19 mouse cellular contexts compared by ENCODE assay signal in genomic region chr6:137548613-137549012, GRCm38 (mm10).
DNase-seq lines count a peak whose midpoint lies in the region; ATAC-seq and TF ChIP-seq lines count a peak whose summit lies in the region.
"Had no signal": no experiment of that assay in that cellular context is flagged by ENCODE, and none has a peak within 500 bp of the region (broad histone marks: within the 10 kb centered on the region; RNA-seq: fewer than 3 reads in every experiment).

No protein-coding gene starts in this region.

- H3K4me1 ChIP-seq in heart, postnatal 0 days (ENCODE audit: control insufficient read depth, insufficient read depth), result peaks cover 15% of the 10 kb centered on the region; the same call in 1 of the 2 replicates
- H3K4me1 ChIP-seq in testis, adult 2 months (ENCODE audit: control insufficient read depth, insufficient read depth, low read length), result peaks cover 3% of the 10 kb centered on the region; the same call in 1 of the 2 replicates
- H3K4me1 ChIP-seq in liver, embryonic 14.5 days (replicated peaks; ENCODE audit: control insufficient read depth in 2 of 2, insufficient read depth in 2 of 2, low read length in 1 of 2), result peaks cover 0 to 6% of the 10 kb centered on the region in 2 experiments; a peak in 1 of 4 replicates
- no peaks in the 10 kb centered on the region for H3K4me1 ChIP-seq in hindbrain, postnatal 0 days (ENCODE audit: insufficient read depth, low read length)
- H3K4me1 ChIP-seq: embryonic facial prominence, embryonic 15.5 days had no signal

- H3K36me3 ChIP-seq in heart, postnatal 0 days (replicated peaks; ENCODE audit: control insufficient read depth, insufficient read depth, low read length), result no peaks in the 10 kb centered on the region
- H3K36me3 ChIP-seq in testis, adult 2 months (ENCODE audit: control insufficient read depth, insufficient read depth, low read length), result no peaks in the 10 kb centered on the region
- no peaks in the 10 kb centered on the region for H3K36me3 ChIP-seq in liver, embryonic 14.5 days (replicated peaks; ENCODE audit: control insufficient read depth, insufficient read depth, low read depth)
- H3K36me3 ChIP-seq in hindbrain, postnatal 0 days (ENCODE audit: insufficient read depth, low read length), result no peaks in the 10 kb centered on the region
- H3K36me3 ChIP-seq: embryonic facial prominence, embryonic 15.5 days; hindbrain, embryonic 13.5 days had no signal

- no peak overlapping the region for H3K4me3 ChIP-seq in heart, postnatal 0 days (ENCODE audit: low read depth, low read length)
- H3K4me3 ChIP-seq in testis, adult 2 months (ENCODE audit: control insufficient read depth, low read depth, low read length), result no peak overlapping the region
- H3K4me3 ChIP-seq in liver, embryonic 14.5 days (ENCODE audit: insufficient read depth in 1 of 2, low read depth in 2 of 2, low read length in 2 of 2), result no peak overlapping the region
- no peak overlapping the region for H3K4me3 ChIP-seq in hindbrain, postnatal 0 days (ENCODE audit: low read length)
- H3K4me3 ChIP-seq: embryonic facial prominence, embryonic 15.5 days; hindbrain, embryonic 13.5 days had no signal

- H3K27me3 ChIP-seq in heart, postnatal 0 days (ENCODE audit: control insufficient read depth, insufficient read depth, low read length), result no peaks in the 10 kb centered on the region
- no peaks in the 10 kb centered on the region for H3K27me3 ChIP-seq in testis, adult 2 months (ENCODE audit: control insufficient read depth, insufficient read depth, low read length)
- H3K27me3 ChIP-seq in liver, embryonic 14.5 days (ENCODE audit: control insufficient read depth, insufficient read depth, low read length), result no peaks in the 10 kb centered on the region
- no peaks in the 10 kb centered on the region for H3K27me3 ChIP-seq in hindbrain, postnatal 0 days (ENCODE audit: insufficient read depth, low read length)
- H3K27me3 ChIP-seq: embryonic facial prominence, embryonic 15.5 days; hindbrain, embryonic 13.5 days had no signal

- H3K9me3 ChIP-seq in heart, postnatal 0 days (replicated peaks; ENCODE audit: control insufficient read depth, low read length), result no peaks in the 10 kb centered on the region
- H3K9me3 ChIP-seq in liver, embryonic 14.5 days (ENCODE audit: control insufficient read depth, low read length), result no peaks in the 10 kb centered on the region
- H3K9me3 ChIP-seq in hindbrain, postnatal 0 days (ENCODE audit: low read length), result no peaks in the 10 kb centered on the region
- H3K9me3 ChIP-seq: hindbrain, embryonic 13.5 days had no signal

- peak overlapping the region; percentile 30; the same call in 1 of the 2 replicates for H3K27ac ChIP-seq in heart, postnatal 0 days (ENCODE audit: low read depth)
- peak overlapping the region; percentile 42 for H3K27ac ChIP-seq in testis, adult 2 months (ENCODE audit: control insufficient read depth, insufficient read depth, low read depth, low read length)
- no peak overlapping the region for H3K27ac ChIP-seq in liver, embryonic 14.5 days
- H3K27ac ChIP-seq in hindbrain, postnatal 0 days, result no peak overlapping the region
- H3K27ac ChIP-seq: embryonic facial prominence, embryonic 15.5 days; hindbrain, embryonic 13.5 days had no signal

- no peak for DNase-seq in heart, postnatal 0 days (ENCODE audit: low spot score)
- DNase-seq in heart, adult 18-20 months, result no peak
- DNase-seq in testis, postnatal 10 days (ENCODE audit: low spot score), result no peak
- DNase-seq in liver, embryonic 14.5 days (ENCODE audit: low read depth in 3 of 3, low spot score in 3 of 3), result peak in 1 of 3 experiments; percentile 33
- no peak for DNase-seq in hindbrain, postnatal 0 days (ENCODE audit: low spot score)
- DNase-seq in lung, postnatal 14 days, result no peak
- DNase-seq: adrenal gland, adult 8-10 months; adrenal gland, postnatal 36 days; cerebellum, adult 11 months; cerebellum, adult 8-10 months; cerebellum, postnatal 14 days; embryo, embryonic 11 days; gastrocnemius, postnatal 14 days; heart, postnatal 10 days had no signal

- TF ChIP-seq POLR2A in testis, adult 2 months (IDR thresholded peaks at IDR 0.05; ENCODE audit: control insufficient read depth, low read depth, low read length), result no peak

- no peak for TF ChIP-seq CTCF in heart, postnatal 0 days (IDR thresholded peaks at IDR 0.05; ENCODE audit: low read depth)
- no peak for TF ChIP-seq CTCF in testis, adult 2 months (IDR thresholded peaks at IDR 0.05; ENCODE audit: control insufficient read depth, insufficient read depth, insufficient replicate concordance, low read depth, low read length)
- TF ChIP-seq CTCF in liver, embryonic 14.5 days (IDR thresholded peaks at IDR 0.05; ENCODE audit: low read depth), result no peak
- TF ChIP-seq CTCF in hindbrain, postnatal 0 days (IDR thresholded peaks at IDR 0.05; ENCODE audit: low read depth), result no peak

- no peak overlapping the region for H3K9ac ChIP-seq in heart, postnatal 0 days (replicated peaks; ENCODE audit: low read depth, low read length)
- H3K9ac ChIP-seq in liver, embryonic 14.5 days (replicated peaks), result no peak overlapping the region
- no peak overlapping the region for H3K9ac ChIP-seq in hindbrain, postnatal 0 days (replicated peaks; ENCODE audit: low read length)
- H3K9ac ChIP-seq: embryonic facial prominence, embryonic 15.5 days; hindbrain, embryonic 13.5 days had no signal

- H3K4me2 ChIP-seq in heart, postnatal 0 days (ENCODE audit: low read depth, low read length), result no peak overlapping the region
- H3K4me2 ChIP-seq in liver, embryonic 14.5 days (ENCODE audit: low read depth), result no peak overlapping the region
- no peak overlapping the region for H3K4me2 ChIP-seq in hindbrain, postnatal 0 days (ENCODE audit: low read depth, low read length)
- H3K4me2 ChIP-seq: embryonic facial prominence, embryonic 15.5 days; hindbrain, embryonic 13.5 days had no signal

- WGBS in heart, postnatal 0 days, result 37% methylated on average over 5 of the region's 5 CpGs
- 15% methylated on average over 5 of the region's 5 CpGs for WGBS in liver, embryonic 14.5 days (ENCODE audit: insufficient replicate concordance)
- 86% methylated on average over 5 of the region's 5 CpGs for WGBS in hindbrain, postnatal 0 days

- ATAC-seq in heart, postnatal 0 days (ENCODE audit: insufficient read depth, low read depth), result no peak
- ATAC-seq in liver, embryonic 14.5 days (ENCODE audit: insufficient read depth), result peak; percentile 50; the same call in 1 of the 2 replicates
- no peak for ATAC-seq in hindbrain, postnatal 0 days
- ATAC-seq: forebrain, embryonic 16.5 days; intestine, postnatal 0 days had no signal

- no peak for TF ChIP-seq EP300 in heart, postnatal 0 days (IDR thresholded peaks at IDR 0.05; ENCODE audit: low read depth)
- 0 out of 2 replicates have a peak, but pooled peaks have one; percentile 14 for TF ChIP-seq EP300 in liver, embryonic 14.5 days (IDR thresholded peaks at IDR 0.05; ENCODE audit: low read depth)

Comparison
In these comparisons a context has a peak if more than half of its experiments do, and no peak if none do; other contexts are left out.
1. H3K27ac ChIP-seq: peak in heart, postnatal 0 days (single experiment) and testis, adult 2 months (single experiment); none in liver, embryonic 14.5 days (single experiment) and hindbrain, postnatal 0 days (single experiment).